Mouse (Mus musculus): ENCODE measurements around the gene Adssl1.

- no peak for TF ChIP-seq CTCF (IDR thresholded peaks at IDR 0.05)
- no peak for TF ChIP-seq EP300 (IDR thresholded peaks at IDR 0.05)
Observed at GRCm38 (mm10) chr12:112646139-112646538, 26.3 kb downstream of the Adssl1 start.
